In genomic region chr2:72647642-72648041, GRCm38 (mm10) we compare ENCODE assay signal across 17 mouse cellular contexts.
DNase-seq lines count a peak whose midpoint lies in the region; TF ChIP-seq lines count a peak whose summit lies in the region.
"Had no signal": no experiment of that assay in that cellular context is flagged by ENCODE, and none has a peak within 500 bp of the region (broad histone marks: within the 10 kb centered on the region; RNA-seq: fewer than 3 reads in every experiment).

No protein-coding gene starts in this region.

- H3K4me3 ChIP-seq in gastrocnemius, adult 2 months = no peak overlapping the region
- H3K4me3 ChIP-seq: embryonic facial prominence, embryonic 15.5 days; erythroblast, embryonic 14.5 days; forebrain, embryonic 15.5 days; heart, embryonic 13.5 days had no signal

- TF ChIP-seq CTCF in gastrocnemius, adult 2 months (IDR thresholded peaks at IDR 0.05) = no peak

- DNase-seq in gastrocnemius, adult 2 months = peak; percentile 33
- DNase-seq in gastrocnemius, postnatal 10 days = no peak
- DNase-seq in 3T3-L1 (ENCODE audit: low read depth, low spot score) (peak; percentile 82), NIH3T3 (ENCODE audit: low read depth) (peak; percentile 24)
- DNase-seq in skeletal muscle tissue, adult 2 months (ENCODE audit: low read depth, low spot score) = peak; percentile 8
- no peak for DNase-seq in adrenal gland, postnatal 14 days
- DNase-seq in kidney, postnatal 36 days = no peak
- DNase-seq: adrenal gland, postnatal 25 days; cerebellum, adult 18-20 months; cerebellum, adult 9-11 months; cerebellum, postnatal 36 days; gastrocnemius, postnatal 14 days; heart, postnatal 36 days had no signal

- H3K27ac ChIP-seq in gastrocnemius, adult 2 months = peak overlapping the region; percentile 31; the same call in 1 of the 2 replicates
- H3K27ac ChIP-seq: embryonic facial prominence, embryonic 15.5 days; forebrain, embryonic 15.5 days; heart, embryonic 13.5 days had no signal

- intact Hi-C loops in gastrocnemius, adult 2 months (cut with DNase I) = no loop called here

Comparison
In these comparisons a context has a peak if more than half of its experiments do, and no peak if none do; other contexts are left out.
1. DNase-seq: peak in gastrocnemius, adult 2 months (single experiment), 3T3-L1 (single experiment), NIH3T3 (single experiment) and skeletal muscle tissue, adult 2 months (single experiment); none in gastrocnemius, postnatal 10 days (single experiment), adrenal gland, postnatal 14 days (single experiment) and kidney, postnatal 36 days (0 of 2).